Mouse (Mus musculus) lung, adult 2 months (tissue): ENCODE data around the gene Peli1.

Experiments
- CTCF ChIP-seq: fragments of 200-500 bp; IDR thresholded peaks from 2 replicates; pipeline ENCODE4 v1.5.1; 2011; ENCODE audit warnings: mild to moderate bottlenecking, low read length, control low read depth; ENCODE audit not compliant: insufficient read depth
- POLR2A ChIP-seq: fragments of 200-500 bp; IDR thresholded peaks from 2 replicates; pipeline ENCODE4 v1.6.1; 2011; ENCODE audit warnings: low read depth, mild to moderate bottlenecking, control low read depth, low read length, borderline replicate concordance; ENCODE audit errors: extremely low read depth

DNA sequence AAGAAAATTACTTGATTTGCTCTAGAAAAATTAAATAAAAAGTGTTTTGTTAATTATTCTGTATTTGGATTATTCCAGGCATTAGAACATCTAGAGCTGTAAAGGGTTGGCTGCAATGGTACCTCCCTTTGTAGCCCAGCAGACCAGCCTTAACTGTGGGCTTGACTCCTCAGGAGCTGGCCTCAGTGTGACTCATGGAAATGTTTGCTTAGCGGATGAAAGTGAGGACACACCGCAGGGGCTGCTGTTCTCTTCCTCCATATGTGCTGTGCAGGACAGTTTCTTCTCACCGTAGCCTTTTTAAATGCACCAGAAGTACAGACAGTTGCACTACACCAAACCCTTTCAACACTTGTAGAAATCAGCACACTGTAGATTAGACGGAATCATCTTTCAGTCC lies 58.4 kb downstream of the Peli1 start:
- TF ChIP-seq CTCF: no peak
- TF ChIP-seq POLR2A: no peak
